Mouse (Mus musculus) MEL (cell line): Measurements from ENCODE around the gene Myo3b. TPM values are rescaled to one million over a fixed set of nuclear protein-coding genes. Genes with fewer than 3 reads are reported as not detected.

ENCODE experiments used
- DNase-seq: peaks from one replicate; pipeline ENCODE4 v3.0.0; 2011; ENCODE audit warnings: low read depth, low spot score
- H3K27ac ChIP-seq: 2 replicates; pipeline ENCODE4 v1.5.1; 2012; ENCODE audit warnings: low read depth, mild to moderate bottlenecking, control low read depth, low read length, moderate library complexity; ENCODE audit not compliant: control insufficient read depth
- H3K27me3 ChIP-seq, 2 experiments: fragments of 150-350 bp in 1 of 2; sonication (generic) in 1 of 2; 2 replicates each; pipeline ENCODE4 v1.6.1; 2012; ENCODE audit warnings: low read length in 2 of 2, mild to moderate bottlenecking in 2 of 2, improper control_type of control experiment in 1 of 2, moderate library complexity in 1 of 2; ENCODE audit not compliant: insufficient read depth in 2 of 2, control insufficient read depth in 1 of 2
- H3K36me3 ChIP-seq, 2 experiments: 2 replicates each; pipeline ENCODE4 v1.6.1; 2012 to 2014; ENCODE audit warnings: low read length in 2 of 2, improper control_type of control experiment in 1 of 2, inconsistent platforms in 1 of 2, mild to moderate bottlenecking in 1 of 2; ENCODE audit not compliant: insufficient read depth in 2 of 2, control insufficient read depth in 1 of 2
- H3K4me1 ChIP-seq, 2 experiments: fragments of 150-350 bp in 1 of 2; sonication (generic) in 1 of 2; 2 replicates each; pipeline ENCODE4 v1.6.1; 2012; ENCODE audit warnings: low read length in 2 of 2, improper control_type of control experiment in 1 of 2, mild to moderate bottlenecking in 1 of 2; ENCODE audit not compliant: insufficient read depth in 2 of 2, control insufficient read depth in 1 of 2
- H3K4me3 ChIP-seq, 2 experiments: fragments of 150-350 bp in 1 of 2; sonication (generic) in 1 of 2; 2 replicates each; pipeline ENCODE4 v1.5.1; 2012; ENCODE audit warnings: low read depth in 2 of 2, low read length in 2 of 2, mild to moderate bottlenecking in 2 of 2, moderate library complexity in 2 of 2, control low read depth in 1 of 2, improper control_type of control experiment in 1 of 2; ENCODE audit not compliant: control insufficient read depth in 1 of 2, insufficient read depth in 1 of 2
- H3K79me2 ChIP-seq: 2 replicates; pipeline ENCODE4 v1.6.1; 2012; ENCODE audit warnings: mild to moderate bottlenecking, low read length, moderate library complexity; ENCODE audit not compliant: control insufficient read depth, poor library complexity, insufficient read depth
- H3K9ac ChIP-seq: 2 replicates; pipeline ENCODE4 v1.6.1; 2012; ENCODE audit warnings: low read depth, mild to moderate bottlenecking, control low read depth, low read length, moderate library complexity; ENCODE audit not compliant: control insufficient read depth, poor library complexity, severe bottlenecking
- H3K9me3 ChIP-seq: fragments of 150-350 bp; sonication (generic); replicated peaks from 2 replicates; pipeline ENCODE4 v1.6.1; 2012; ENCODE audit warnings: mild to moderate bottlenecking, low read length, improper control_type of control experiment, moderate library complexity; ENCODE audit not compliant: insufficient read depth
- CHD2 ChIP-seq: IDR thresholded peaks from 2 replicates; pipeline ENCODE4 v1.6.1; 2011; ENCODE audit warnings: low read length, improper control_type of control experiment
- CTCF ChIP-seq, 3 experiments: IDR thresholded peaks in 2 of 3; conservative IDR thresholded peaks in 1 of 3; 2 replicates each; pipeline ENCODE4 v1.5.1; 2011 to 2012; ENCODE audit warnings: low read length in 3 of 3, low read depth in 2 of 3, mild to moderate bottlenecking in 2 of 3, improper control_type of control experiment in 1 of 3, inconsistent platforms in 1 of 3, mixed read lengths in 1 of 3, moderate library complexity in 1 of 3; ENCODE audit not compliant: control insufficient read depth in 1 of 3, insufficient read depth in 1 of 3, poor library complexity in 1 of 3, severe bottlenecking in 1 of 3
- ETS1 ChIP-seq: IDR thresholded peaks from 2 replicates; pipeline ENCODE4 v1.6.1; 2012; ENCODE audit warnings: low read depth, mild to moderate bottlenecking, inconsistent platforms, low read length, improper control_type of control experiment, moderate library complexity
- HCFC1 ChIP-seq: IDR thresholded peaks from 2 replicates; pipeline ENCODE4 v1.6.1; 2012; ENCODE audit warnings: low read depth, mild to moderate bottlenecking, inconsistent platforms, low read length, improper control_type of control experiment, moderate library complexity
- JUND ChIP-seq: IDR thresholded peaks from 2 replicates; pipeline ENCODE4 v1.6.1; 2011; ENCODE audit warnings: low read depth, mild to moderate bottlenecking, improper control_type of control experiment, low read length
- KAT2A ChIP-seq: conservative IDR thresholded peaks from 2 replicates; pipeline ENCODE4 v1.6.1; 2012; ENCODE audit warnings: low read depth, low read length, improper control_type of control experiment, inconsistent platforms
- MEF2A ChIP-seq: IDR thresholded peaks from 2 replicates; pipeline ENCODE4 v1.6.1; 2014; ENCODE audit warnings: low read depth, mild to moderate bottlenecking, inconsistent platforms, low read length, improper control_type of control experiment; ENCODE audit not compliant: poor library complexity, insufficient replicate concordance, severe bottlenecking; ENCODE audit errors: extremely low read depth
- MYB ChIP-seq: IDR thresholded peaks from 2 replicates; pipeline ENCODE4 v1.6.1; 2011; ENCODE audit warnings: mild to moderate bottlenecking, low read depth, low read length, improper control_type of control experiment
- MYC ChIP-seq: IDR thresholded peaks from 2 replicates; pipeline ENCODE4 v1.6.1; 2011; ENCODE audit warnings: low read depth, mild to moderate bottlenecking, low read length, improper control_type of control experiment, moderate library complexity
- NELFE ChIP-seq: IDR thresholded peaks from 2 replicates; pipeline ENCODE4 v1.6.1; 2011; ENCODE audit warnings: low read depth, low read length, improper control_type of control experiment
- NRF1 ChIP-seq: IDR thresholded peaks from 2 replicates; pipeline ENCODE4 v1.6.1; 2014; ENCODE audit warnings: low read depth, mild to moderate bottlenecking, inconsistent platforms, low read length, improper control_type of control experiment, moderate library complexity; ENCODE audit not compliant: poor library complexity, insufficient read depth, severe bottlenecking
- POLR2AphosphoS5 ChIP-seq: IDR thresholded peaks from 2 replicates; pipeline ENCODE4 v1.6.1; 2012; ENCODE audit warnings: low read depth, borderline replicate concordance, mild to moderate bottlenecking, inconsistent platforms, low read length, moderate library complexity, mixed read lengths
- RCOR1 ChIP-seq: IDR thresholded peaks from 2 replicates; pipeline ENCODE4 v1.6.1; 2012; ENCODE audit warnings: low read depth, mild to moderate bottlenecking, inconsistent platforms, low read length, improper control_type of control experiment
- SMC3 ChIP-seq: IDR thresholded peaks from 2 replicates; pipeline ENCODE4 v1.6.1; 2011; ENCODE audit warnings: low read depth, low read length, improper control_type of control experiment
- USF1 ChIP-seq: IDR thresholded peaks from 2 replicates; pipeline ENCODE4 v1.6.1; 2014; ENCODE audit warnings: low read depth, mild to moderate bottlenecking, inconsistent platforms, low read length, improper control_type of control experiment, moderate library complexity
- USF2 ChIP-seq, 2 experiments: IDR thresholded peaks; 2 replicates each; pipeline ENCODE4 v1.6.1; 2011 to 2012; ENCODE audit warnings: improper control_type of control experiment in 2 of 2, low read length in 2 of 2, borderline replicate concordance in 1 of 2, inconsistent platforms in 1 of 2, low read depth in 1 of 2, mild to moderate bottlenecking in 1 of 2; ENCODE audit not compliant: insufficient read depth in 1 of 2
- ZMIZ1 ChIP-seq: IDR thresholded peaks from 2 replicates; pipeline ENCODE4 v1.6.1; 2012; ENCODE audit warnings: low read depth, mild to moderate bottlenecking, inconsistent platforms, low read length, improper control_type of control experiment, moderate library complexity
- ZNF384 ChIP-seq: IDR thresholded peaks from 2 replicates; pipeline ENCODE4 v1.6.1; 2012; ENCODE audit warnings: low read depth, mild to moderate bottlenecking, inconsistent platforms, low read length, improper control_type of control experiment
- polyA plus RNA-seq, 2 experiments: library from polyadenylated mRNA; stranded (reverse) in 1 of 2; unstranded in 1 of 2; fragments of >175 nt in 1 of 2; fragments of >200 nt in 1 of 2; gene quantifications; 2 replicates each; pipeline versions ENCODE4 v1.2.1 to v1.2.4; 2012; ENCODE audit warnings: low replicate concordance in 2 of 2, low read depth in 1 of 2; ENCODE audit not compliant: insufficient read length in 2 of 2, insufficient read depth in 1 of 2, missing spikeins in 1 of 2
- total RNA-seq: library from RNA; depleted of rRNA; stranded (reverse); fragments of 300-350 nt; gene quantifications from 2 replicates; pipeline ENCODE4 v1.2.3, GENCODE M21; 2012

The Myo3b gene
- total and polyA plus RNA-seq, 3 experiments = not detected

DNA sequence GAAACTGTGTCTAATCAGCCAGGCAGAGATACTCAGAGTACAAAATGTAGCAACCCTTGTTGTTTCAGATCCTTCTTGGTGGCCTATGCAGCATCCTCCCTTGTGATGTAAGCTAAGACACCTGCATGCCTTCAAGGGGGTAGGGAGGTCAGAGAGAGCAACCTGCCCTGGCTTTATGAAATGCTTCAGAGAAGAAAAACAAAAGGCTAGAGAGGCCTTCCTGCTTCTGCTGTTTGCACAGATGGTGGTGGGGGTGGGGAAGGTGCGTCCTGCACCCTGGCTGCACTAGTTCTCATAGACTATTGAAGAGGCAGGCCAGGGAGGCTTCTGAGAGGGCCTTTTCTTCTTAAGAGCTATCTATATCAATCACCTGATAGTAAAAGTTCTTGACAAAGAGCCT, 245.2 kb downstream of the Myo3b start:
- Histone ChIP-seq H3K9me3 (no peaks in the 10 kb centered on the region), H3K27ac (no peak overlapping the region), H3K4me1 (no peaks in the 10 kb centered on the region), H3K36me3 (no peaks in the 10 kb centered on the region), H3K79me2 (no peaks in the 10 kb centered on the region), H3K4me3 (no peak overlapping the region), H3K27me3 (no peaks in the 10 kb centered on the region), H3K9ac (no peak overlapping the region)
- TF ChIP-seq NRF1 (no peak), RCOR1 (no peak), CHD2 (no peak), HCFC1 (no peak), NELFE (no peak)
- no peak for DNase-seq

DNA sequence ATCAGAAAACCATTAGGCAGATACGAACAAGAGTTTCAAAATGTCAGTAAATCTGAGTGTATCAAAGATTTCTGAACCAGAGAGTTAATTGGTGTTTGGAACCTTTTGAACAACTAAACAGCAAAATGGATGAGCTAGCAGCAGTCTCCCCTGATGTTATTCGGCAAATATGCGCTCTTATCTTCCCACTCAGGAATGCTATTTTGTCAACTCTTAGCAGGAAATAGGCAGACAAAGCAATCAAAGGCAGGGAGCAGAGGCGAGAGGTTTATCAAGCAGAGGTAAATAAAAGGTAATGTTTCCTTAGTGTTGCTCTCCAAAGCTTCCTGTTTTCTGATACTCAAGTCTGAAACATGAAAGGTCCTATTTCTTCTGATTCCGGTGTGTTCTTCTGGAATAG, 252.1 kb downstream of the Myo3b start:
- TF ChIP-seq ETS1 = no peak
- TF ChIP-seq HCFC1 = no peak
- TF ChIP-seq CTCF (IDR thresholded peaks at IDR 0.05 in 2 of 3, conservative IDR thresholded peaks at IDR 0.05 in 1 of 3; ENCODE audit: control insufficient read depth in 1 of 3, insufficient read depth in 1 of 3, low read depth in 2 of 3, low read length in 3 of 3, poor library complexity in 1 of 3, severe bottlenecking in 1 of 3) = no peak
- no peak for TF ChIP-seq ZMIZ1
- no peaks in the 10 kb centered on the region for H3K79me2 ChIP-seq
- H3K9ac ChIP-seq = no peak overlapping the region
- no peak overlapping the region for H3K4me3 ChIP-seq
- H3K36me3 ChIP-seq = no peaks in the 10 kb centered on the region
- no peaks in the 10 kb centered on the region for H3K4me1 ChIP-seq
- no peak overlapping the region for H3K27ac ChIP-seq
- H3K27me3 ChIP-seq = no peaks in the 10 kb centered on the region
- no peak for DNase-seq
- no peaks in the 10 kb centered on the region for H3K9me3 ChIP-seq

DNA sequence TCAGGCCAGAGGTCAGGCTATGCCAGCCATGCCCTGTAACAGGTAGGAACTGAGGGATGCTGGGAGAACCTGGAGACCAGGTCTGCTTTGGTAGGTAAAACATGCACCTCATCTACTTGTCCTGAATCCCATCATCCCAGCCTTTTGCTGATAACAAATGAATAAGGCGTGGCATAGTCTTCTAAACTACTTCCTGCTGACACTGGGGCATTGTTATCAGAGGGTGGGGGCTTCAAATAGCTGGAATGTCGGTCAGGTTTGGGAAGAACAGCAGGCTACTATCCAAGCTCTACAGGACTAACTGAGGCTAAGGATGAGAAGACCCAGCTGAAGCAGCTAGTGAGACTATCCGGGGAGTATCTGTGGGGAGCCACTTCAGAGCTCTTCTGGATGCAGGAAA, 253.8 kb downstream of the Myo3b start:
- Histone ChIP-seq H3K4me1 (no peaks in the 10 kb centered on the region), H3K4me3 (no peak overlapping the region), H3K36me3 (no peaks in the 10 kb centered on the region), H3K27me3 (no peaks in the 10 kb centered on the region), H3K79me2 (no peaks in the 10 kb centered on the region), H3K9me3 (no peaks in the 10 kb centered on the region), H3K27ac (no peak overlapping the region), H3K9ac (no peak overlapping the region)
- no peak for DNase-seq
- TF ChIP-seq HCFC1 (no peak), MYC (no peak), KAT2A (no peak), SMC3 (no peak), USF1 (no peak), RCOR1 (no peak), MEF2A (no peak), ETS1 (no peak), NELFE (no peak), MYB (no peak), JUND (no peak), ZNF384 (no peak), USF2 (IDR thresholded peaks at IDR 0.05; ENCODE audit: borderline replicate concordance in 1 of 2, insufficient read depth in 1 of 2, low read depth in 1 of 2, low read length in 2 of 2) (no peak), POLR2AphosphoS5 (no peak)
